Mouse (Mus musculus) thymus, adult 2 months (tissue): ENCODE data around the gene Mboat1.

ENCODE experiments used
- CTCF ChIP-seq: fragments of 200-500 bp; IDR thresholded peaks from 2 replicates; pipeline ENCODE4 v1.5.1; 2012; ENCODE audit warnings: mild to moderate bottlenecking, control low read depth, low read length, moderate library complexity, borderline replicate concordance; ENCODE audit not compliant: control insufficient read depth, poor library complexity, insufficient read depth; ENCODE audit errors: extremely low read depth
- POLR2A ChIP-seq: fragments of 200-500 bp; IDR thresholded peaks from 2 replicates; pipeline ENCODE4 v1.6.1; 2012; ENCODE audit warnings: mild to moderate bottlenecking, low read length, control low read depth, moderate library complexity; ENCODE audit not compliant: control insufficient read depth, poor library complexity, insufficient read depth; ENCODE audit errors: extremely low read depth

DNA sequence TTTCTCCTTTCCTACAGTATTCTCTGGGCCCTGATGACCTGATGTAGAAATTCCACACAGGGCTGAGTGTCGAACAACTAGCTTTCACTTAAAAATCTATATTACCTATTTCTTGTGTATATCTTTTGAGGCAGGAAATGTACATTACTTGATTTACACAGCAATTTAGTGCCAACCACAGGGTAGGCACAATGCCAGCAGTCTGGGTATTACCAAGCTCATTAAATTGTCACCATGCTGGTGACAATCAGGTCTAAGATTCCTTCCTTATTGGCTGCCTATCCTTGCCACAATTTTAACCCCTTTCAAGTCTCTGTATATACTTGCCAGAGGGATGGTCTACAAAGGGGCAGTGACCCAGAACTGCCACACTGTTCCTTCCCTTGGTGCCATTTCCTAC is 71.9 kb downstream of the Mboat1 start:
- TF ChIP-seq CTCF (no peak), POLR2A (no peak)
